Mouse (Mus musculus): ENCODE measurements around the gene Fut7. TPM values are rescaled to one million over a fixed set of nuclear protein-coding genes. Genes with fewer than 3 reads are reported as not detected.

Gene Fut7
- total and polyA plus RNA-seq, 3 experiments = 0.08 to 0.21 TPM; not detected in 1

DNA sequence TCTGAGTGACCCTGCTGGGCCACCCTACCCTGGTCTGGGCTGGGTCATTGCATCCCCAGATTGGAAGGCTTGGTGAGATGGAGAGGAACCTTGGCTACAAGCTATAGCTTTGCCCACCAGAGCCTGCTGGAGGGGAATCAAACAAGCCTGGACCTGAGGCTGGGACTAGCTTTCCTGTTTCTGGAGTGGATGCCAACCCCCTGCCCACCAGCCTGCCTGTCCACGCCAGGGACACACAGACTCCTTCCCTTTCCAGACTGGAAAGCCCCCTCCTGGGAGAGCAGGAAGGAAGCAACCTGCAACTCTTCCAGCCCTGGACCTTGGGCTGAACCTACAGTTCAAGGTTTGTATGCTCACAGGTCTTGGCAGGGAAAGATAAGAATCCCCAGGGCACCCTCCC is 559 bp downstream of the Fut7 start:
- Histone ChIP-seq H3K4me3 (ENCODE audit: control insufficient read depth in 1 of 2, insufficient read depth in 1 of 2, low read depth in 2 of 2, low read length in 2 of 2) (no peak overlapping the region), H3K9ac (ENCODE audit: control insufficient read depth, low read depth, low read length, poor library complexity, severe bottlenecking) (no peak overlapping the region), H3K9me3 (replicated peaks; ENCODE audit: insufficient read depth, low read length) (no peaks in the 10 kb centered on the region), H3K27me3 (ENCODE audit: control insufficient read depth in 1 of 2, insufficient read depth in 2 of 2, low read length in 2 of 2) (peaks cover 0 to 1% of the 10 kb centered on the region in 2 experiments; a peak in 1 of 4 replicates), H3K4me1 (ENCODE audit: control insufficient read depth in 1 of 2, insufficient read depth in 2 of 2, low read length in 2 of 2) (peaks cover 13 to 28% of the 10 kb centered on the region in 2 experiments), H3K36me3 (ENCODE audit: control insufficient read depth in 1 of 2, insufficient read depth in 2 of 2, low read length in 2 of 2) (peaks cover 0 to 9% of the 10 kb centered on the region in 2 experiments; a peak in 2 of 4 replicates), H3K79me2 (ENCODE audit: control insufficient read depth, insufficient read depth, low read length, poor library complexity) (peaks cover under 1% of the 10 kb centered on the region; the same call in 1 of the 2 replicates), H3K27ac (ENCODE audit: control insufficient read depth, low read depth, low read length) (no peak overlapping the region)
- DNase-seq (ENCODE audit: low read depth, low spot score) = no peak
- TF ChIP-seq TAL1 (IDR thresholded peaks at IDR 0.05; ENCODE audit: low read length) = no peak
- TF ChIP-seq RCOR1 (IDR thresholded peaks at IDR 0.05; ENCODE audit: low read depth, low read length) = no peak
- TF ChIP-seq CHD2 (IDR thresholded peaks at IDR 0.05; ENCODE audit: low read length) = no peak
- TF ChIP-seq MAZ (IDR thresholded peaks at IDR 0.05; ENCODE audit: low read depth, low read length) = no peak
- TF ChIP-seq RAD21 (IDR thresholded peaks at IDR 0.05; ENCODE audit: low read depth, low read length) = no peak
- no peak for TF ChIP-seq TBP (IDR thresholded peaks at IDR 0.05; ENCODE audit: low read depth, low read length)
- TF ChIP-seq MEF2A (IDR thresholded peaks at IDR 0.05; ENCODE audit: extremely low read depth, insufficient replicate concordance, low read depth, low read length, poor library complexity, severe bottlenecking) = no peak
- TF ChIP-seq MXI1 (IDR thresholded peaks at IDR 0.05; ENCODE audit: low read depth, low read length) = no peak
- TF ChIP-seq CTCF (IDR thresholded peaks at IDR 0.05 in 2 of 3, conservative IDR thresholded peaks at IDR 0.05 in 1 of 3; ENCODE audit: control insufficient read depth in 1 of 3, insufficient read depth in 1 of 3, low read depth in 2 of 3, low read length in 3 of 3, poor library complexity in 1 of 3, severe bottlenecking in 1 of 3) = no peak
- TF ChIP-seq GABPA (IDR thresholded peaks at IDR 0.05; ENCODE audit: low read depth, low read length) = no peak
- no peak for TF ChIP-seq E2F4 (IDR thresholded peaks at IDR 0.05; ENCODE audit: borderline replicate concordance, low read depth, low read length)
- TF ChIP-seq POLR2AphosphoS5 (IDR thresholded peaks at IDR 0.05; ENCODE audit: borderline replicate concordance, low read depth, low read length) = no peak
- TF ChIP-seq POLR2AphosphoS2 (IDR thresholded peaks at IDR 0.05; ENCODE audit: low read length) = no peak
- no peak for TF ChIP-seq ETS1 (IDR thresholded peaks at IDR 0.05; ENCODE audit: low read depth, low read length)
- no peak for TF ChIP-seq BHLHE40 (IDR thresholded peaks at IDR 0.05; ENCODE audit: borderline replicate concordance, low read depth, low read length)
- no peak for TF ChIP-seq SMC3 (IDR thresholded peaks at IDR 0.05; ENCODE audit: low read depth, low read length)
- TF ChIP-seq EP300 (IDR thresholded peaks at IDR 0.05; ENCODE audit: low read depth in 1 of 2, low read length in 2 of 2) = no peak
- no peak for TF ChIP-seq CHD1 (IDR thresholded peaks at IDR 0.05; ENCODE audit: low read depth, low read length)
- no peak for TF ChIP-seq ZMIZ1 (IDR thresholded peaks at IDR 0.05; ENCODE audit: low read depth, low read length)

DNA sequence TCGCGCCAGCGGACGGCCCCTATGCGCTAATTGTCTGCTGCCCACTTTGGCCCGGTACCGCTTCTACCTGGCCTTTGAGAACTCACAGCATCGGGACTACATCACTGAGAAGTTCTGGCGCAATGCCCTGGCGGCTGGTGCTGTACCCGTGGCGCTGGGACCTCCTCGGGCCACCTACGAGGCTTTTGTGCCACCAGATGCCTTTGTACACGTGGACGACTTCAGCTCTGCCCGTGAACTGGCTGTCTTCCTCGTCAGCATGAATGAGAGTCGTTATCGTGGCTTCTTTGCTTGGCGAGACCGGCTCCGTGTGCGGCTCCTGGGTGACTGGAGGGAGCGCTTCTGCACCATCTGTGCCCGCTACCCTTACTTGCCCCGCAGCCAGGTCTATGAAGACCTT is 2.4 kb downstream of the Fut7 start:
- H3K79me2 ChIP-seq (ENCODE audit: control insufficient read depth, insufficient read depth, low read length, poor library complexity) = peaks cover 2% of the 10 kb centered on the region; the same call in 1 of the 2 replicates
- H3K9me3 ChIP-seq (replicated peaks; ENCODE audit: insufficient read depth, low read length) = no peaks in the 10 kb centered on the region
- DNase-seq (ENCODE audit: low read depth, low spot score) = no peak
- H3K9ac ChIP-seq (ENCODE audit: control insufficient read depth, low read depth, low read length, poor library complexity, severe bottlenecking) = no peak overlapping the region
- H3K27ac ChIP-seq (ENCODE audit: control insufficient read depth, low read depth, low read length) = no peak overlapping the region
- no peaks in the 10 kb centered on the region for H3K27me3 ChIP-seq (ENCODE audit: control insufficient read depth in 1 of 2, insufficient read depth in 2 of 2, low read length in 2 of 2)
- H3K4me1 ChIP-seq (ENCODE audit: control insufficient read depth in 1 of 2, insufficient read depth in 2 of 2, low read length in 2 of 2) = peaks cover 13 to 34% of the 10 kb centered on the region in 2 experiments
- peaks cover 0 to 11% of the 10 kb centered on the region in 2 experiments; a peak in 2 of 4 replicates for H3K36me3 ChIP-seq (ENCODE audit: control insufficient read depth in 1 of 2, insufficient read depth in 2 of 2, low read length in 2 of 2)
- no peak overlapping the region for H3K4me3 ChIP-seq (ENCODE audit: control insufficient read depth in 1 of 2, insufficient read depth in 1 of 2, low read depth in 2 of 2, low read length in 2 of 2)
- TF ChIP-seq GABPA (IDR thresholded peaks at IDR 0.05; ENCODE audit: low read depth, low read length) (no peak), POLR2AphosphoS5 (IDR thresholded peaks at IDR 0.05; ENCODE audit: borderline replicate concordance, low read depth, low read length) (no peak), SMC3 (IDR thresholded peaks at IDR 0.05; ENCODE audit: low read depth, low read length) (no peak), NRF1 (IDR thresholded peaks at IDR 0.05; ENCODE audit: insufficient read depth, low read depth, low read length, poor library complexity, severe bottlenecking) (no peak), POLR2AphosphoS2 (IDR thresholded peaks at IDR 0.05; ENCODE audit: low read length) (no peak)
